Mouse (Mus musculus): Measurements from ENCODE around the gene Syce2. TPM values are rescaled to one million over a fixed set of nuclear protein-coding genes. Genes with fewer than 3 reads are reported as not detected.

The Syce2 gene
- total and polyA plus RNA-seq, 3 experiments = 261 to 370 (median 319) TPM

DNA sequence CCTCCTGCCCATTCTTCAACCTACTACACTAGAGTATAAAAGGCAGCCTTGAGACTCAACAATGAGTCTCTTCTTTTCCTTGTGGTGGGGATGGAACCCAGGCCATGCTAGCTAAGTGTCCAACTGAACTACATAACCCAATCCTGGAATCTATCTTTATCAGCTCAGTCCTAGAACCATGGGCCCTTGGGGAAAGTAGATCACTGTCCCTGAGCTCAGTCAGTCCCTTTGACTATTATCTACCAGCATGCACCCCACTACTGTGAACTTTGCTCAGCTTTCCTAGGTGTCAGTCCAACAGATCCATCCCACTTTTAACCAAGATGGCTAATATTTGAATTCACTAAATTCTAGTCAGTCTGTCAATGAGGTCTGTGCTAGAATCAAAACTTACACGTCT, 30.4 kb upstream of the Syce2 start:
- Histone ChIP-seq H3K27me3 (ENCODE audit: insufficient read depth, low read length) (no peaks in the 10 kb centered on the region), H3K4me1 (ENCODE audit: insufficient read depth, low read depth, low read length) (peaks cover 72% of the 10 kb centered on the region), H3K4me3 (ENCODE audit: low read depth, low read length) (no peak overlapping the region), H3K9me3 (replicated peaks) (no peaks in the 10 kb centered on the region), H3K36me3 (replicated peaks) (peaks cover 86% of the 10 kb centered on the region)
- no peak for ATAC-seq (ENCODE audit: extremely low read depth, insufficient number of reproducible peaks, low FRiP score, poor library complexity, severe bottlenecking)
- no peak for TF ChIP-seq TAL1 (conservative IDR thresholded peaks at IDR 0.05; ENCODE audit: low read depth, low read length)
- no peak for TF ChIP-seq CTCF (IDR thresholded peaks at IDR 0.05; ENCODE audit: low read depth, low read length)
- TF ChIP-seq POLR2AphosphoS5 (IDR thresholded peaks at IDR 0.05; ENCODE audit: insufficient replicate concordance, low read depth, low read length) = no peak
- TF ChIP-seq GATA2 (IDR thresholded peaks at IDR 0.05; ENCODE audit: borderline replicate concordance, low read depth, low read length) = no peak
- no peak for TF ChIP-seq GATA1 (IDR thresholded peaks at IDR 0.05; ENCODE audit: borderline replicate concordance, low read length)
- DNase-seq (ENCODE audit: low spot score) = no peak

DNA sequence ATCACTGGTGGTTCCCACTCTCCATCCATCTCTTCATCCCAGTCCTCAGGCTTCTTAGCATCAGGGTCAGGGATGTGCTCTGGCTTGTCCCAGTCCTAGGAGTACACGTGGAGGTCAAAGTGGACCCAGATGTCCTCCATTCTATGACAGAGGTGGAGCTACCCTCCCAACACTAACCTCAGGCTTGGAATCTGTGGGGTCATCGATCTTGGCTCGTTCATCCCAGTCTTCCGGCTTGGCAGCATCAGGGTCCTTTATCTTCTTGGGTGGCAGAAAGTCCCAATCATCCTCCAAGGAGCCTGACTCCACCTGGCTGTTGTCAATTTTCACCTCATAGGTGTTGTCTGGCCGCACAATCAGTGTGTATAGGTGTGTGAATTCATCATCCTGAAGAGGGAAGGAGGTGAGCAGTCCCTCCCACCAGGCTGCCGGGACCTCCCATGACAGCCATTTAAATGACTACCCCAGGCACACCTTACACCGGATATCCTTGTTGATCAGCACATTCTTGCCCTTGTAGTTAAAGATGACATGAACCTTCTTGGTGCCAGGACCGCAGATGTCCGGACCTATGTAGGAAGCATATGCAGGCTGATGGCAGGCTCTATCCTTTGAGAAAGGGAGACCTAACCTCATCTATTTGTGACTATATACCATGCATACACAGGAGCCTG, 27.4 kb upstream of the Syce2 start:
- no peak for DNase-seq (ENCODE audit: low spot score)
- TF ChIP-seq GATA2 (IDR thresholded peaks at IDR 0.05; ENCODE audit: borderline replicate concordance, low read depth, low read length) = no peak
- peak; percentile 85; the same call in 1 of the 2 replicates for TF ChIP-seq POLR2AphosphoS5 (IDR thresholded peaks at IDR 0.05; ENCODE audit: insufficient replicate concordance, low read depth, low read length)
- no peak for TF ChIP-seq CTCF (IDR thresholded peaks at IDR 0.05; ENCODE audit: low read depth, low read length)
- Histone ChIP-seq H3K4me3 (ENCODE audit: low read depth, low read length) (peak overlapping the region; percentile 91), H3K9me3 (replicated peaks) (no peaks in the 10 kb centered on the region), H3K4me1 (ENCODE audit: insufficient read depth, low read depth, low read length) (peaks cover 59% of the 10 kb centered on the region), H3K36me3 (replicated peaks) (peaks cover 55% of the 10 kb centered on the region), H3K27me3 (ENCODE audit: insufficient read depth, low read length) (no peaks in the 10 kb centered on the region)
- no peak for ATAC-seq (ENCODE audit: extremely low read depth, insufficient number of reproducible peaks, low FRiP score, poor library complexity, severe bottlenecking)

DNA sequence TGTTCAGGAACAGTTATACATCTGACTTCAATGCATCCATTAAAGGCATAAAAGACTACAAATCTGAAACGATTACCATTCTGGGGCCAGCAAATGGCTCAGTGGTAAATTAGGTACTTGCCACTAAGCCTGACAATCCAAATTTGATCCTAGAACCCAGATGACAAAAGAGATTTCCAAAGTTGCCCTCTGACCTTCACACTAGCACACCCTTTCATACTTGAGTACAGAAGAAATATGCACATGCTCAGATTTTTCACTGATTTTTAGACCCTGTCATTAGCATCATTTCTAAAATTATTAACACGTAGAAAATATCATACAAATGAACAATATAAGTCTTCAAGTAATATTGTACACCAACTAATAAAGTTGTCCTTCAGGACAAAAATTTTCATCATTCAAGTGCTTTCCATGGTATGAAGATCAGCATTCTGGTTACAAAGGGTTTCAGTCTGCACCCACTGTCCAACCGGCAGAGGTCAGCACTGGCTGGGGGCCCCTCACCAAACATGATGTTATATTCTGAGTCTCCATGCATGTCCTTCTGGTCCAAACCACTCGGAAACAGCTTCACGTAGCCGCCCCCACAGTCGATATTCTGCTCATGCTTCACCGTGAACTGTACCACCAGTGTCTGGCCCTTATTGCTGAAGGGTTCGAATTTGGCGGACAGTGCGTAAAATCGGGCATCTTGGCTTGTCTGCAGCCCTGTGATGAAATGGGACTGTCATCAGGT, 26.4 kb upstream of the Syce2 start:
- peaks cover 56% of the 10 kb centered on the region for H3K4me1 ChIP-seq (ENCODE audit: insufficient read depth, low read depth, low read length)
- H3K9me3 ChIP-seq (replicated peaks) = no peaks in the 10 kb centered on the region
- ATAC-seq (ENCODE audit: extremely low read depth, insufficient number of reproducible peaks, low FRiP score, poor library complexity, severe bottlenecking) (no peak), DNase-seq (ENCODE audit: low spot score) (no peak)
- peak overlapping the region; percentile 91 for H3K4me3 ChIP-seq (ENCODE audit: low read depth, low read length)
- H3K27me3 ChIP-seq (ENCODE audit: insufficient read depth, low read length) = no peaks in the 10 kb centered on the region
- H3K36me3 ChIP-seq (replicated peaks) = peaks cover 54% of the 10 kb centered on the region
- TF ChIP-seq POLR2AphosphoS5 (IDR thresholded peaks at IDR 0.05; ENCODE audit: insufficient replicate concordance, low read depth, low read length) = 0 out of 2 replicates have a peak, but pooled peaks have one; percentile 41
- no peak for TF ChIP-seq CTCF (IDR thresholded peaks at IDR 0.05; ENCODE audit: low read depth, low read length)

DNA sequence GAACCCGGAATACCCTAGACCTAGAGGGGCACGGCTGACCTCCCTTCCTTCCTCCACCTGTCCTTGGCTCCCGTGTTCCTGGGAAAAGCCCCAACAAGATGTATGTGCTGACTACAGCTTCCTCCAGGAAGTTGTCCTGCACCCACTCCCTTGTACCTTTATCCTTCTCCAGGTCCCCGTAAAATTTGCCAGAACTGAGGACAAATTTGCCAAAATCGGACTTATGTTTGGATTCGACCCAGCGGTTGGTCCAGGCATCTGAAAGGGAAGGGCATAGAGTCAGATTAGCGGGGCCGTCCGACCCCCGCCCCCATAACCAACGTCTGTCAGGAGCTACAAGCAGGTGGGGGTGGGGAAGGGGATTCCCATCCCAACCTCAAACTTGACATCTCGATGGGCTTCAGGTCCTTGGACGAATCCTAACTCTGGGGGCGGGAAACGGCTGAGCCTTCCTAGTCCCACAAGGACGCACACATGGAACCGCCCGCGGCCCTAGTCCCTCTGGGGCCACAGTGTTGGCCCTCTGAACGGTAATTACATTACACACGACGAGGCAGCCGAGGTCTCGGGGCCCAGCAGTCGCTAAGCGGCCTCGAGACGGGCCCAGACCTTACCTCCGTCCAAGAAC, 25.7 kb upstream of the Syce2 start:
- peaks cover 54% of the 10 kb centered on the region for H3K36me3 ChIP-seq (replicated peaks)

DNA sequence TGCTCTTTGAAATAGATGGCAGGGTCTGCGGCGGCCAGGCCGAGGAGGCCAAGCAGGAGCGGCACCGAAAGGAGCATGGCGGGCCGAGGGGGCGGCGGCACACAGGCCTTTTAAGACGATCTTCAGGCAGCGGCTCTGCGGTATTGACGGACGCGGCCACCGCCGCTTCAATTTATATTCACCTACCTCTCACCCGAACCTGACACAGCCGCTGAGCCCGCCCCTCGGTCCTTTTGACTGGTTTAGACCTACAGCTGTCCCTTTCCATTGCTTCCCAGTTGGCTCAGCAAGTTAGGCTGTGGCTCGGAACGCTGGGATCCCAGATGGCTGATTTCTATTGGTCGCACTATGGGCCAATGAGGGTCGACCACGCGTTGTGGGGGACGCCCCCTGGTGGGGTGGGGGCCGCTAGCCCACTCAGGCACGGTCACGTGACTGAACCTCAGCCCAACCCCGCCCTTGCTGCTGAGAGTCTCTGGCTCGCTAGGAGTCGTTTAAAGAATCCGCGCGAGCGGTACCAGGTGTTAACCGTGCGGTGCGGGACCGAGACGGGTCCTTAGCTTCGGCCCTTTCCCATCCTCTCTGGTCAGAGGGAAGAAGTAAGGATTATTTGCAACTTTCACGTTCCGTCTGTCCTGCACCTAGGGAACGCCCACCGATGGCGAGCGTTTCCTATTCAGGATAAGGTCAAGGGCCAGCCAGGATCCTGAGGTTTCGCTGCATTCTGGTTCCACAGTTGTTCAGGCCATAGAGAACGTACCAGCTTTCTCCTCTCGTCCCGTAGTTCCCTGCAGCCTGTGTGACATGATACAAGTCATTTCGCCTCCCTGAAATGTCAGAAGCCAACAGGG, 25.0 kb upstream of the Syce2 start, which contains the start of gene Calr:
TSS of gene Calr (minus strand) at position 213 of the 851 bp plus-strand sequence.
- Histone ChIP-seq H3K4me1 (ENCODE audit: insufficient read depth, low read depth, low read length) (peaks cover 46% of the 10 kb centered on the region), H3K9me3 (replicated peaks) (no peaks in the 10 kb centered on the region), H3K36me3 (replicated peaks) (peaks cover 50% of the 10 kb centered on the region), H3K4me3 (ENCODE audit: low read depth, low read length) (peak within 1 kb of the TSS; percentile 91), H3K27me3 (ENCODE audit: insufficient read depth, low read length) (no peaks in the 10 kb centered on the region)
- DNase-seq (ENCODE audit: low spot score) (peak; percentile 97), ATAC-seq (ENCODE audit: extremely low read depth, insufficient number of reproducible peaks, low FRiP score, poor library complexity, severe bottlenecking) (peak; percentile 89)
- TF ChIP-seq CTCF (IDR thresholded peaks at IDR 0.05; ENCODE audit: low read depth, low read length) = no peak
- no peak for TF ChIP-seq TAL1 (conservative IDR thresholded peaks at IDR 0.05; ENCODE audit: low read depth, low read length)
- TF ChIP-seq POLR2AphosphoS5 (IDR thresholded peaks at IDR 0.05; ENCODE audit: insufficient replicate concordance, low read depth, low read length) = peak; percentile 93
- no peak for TF ChIP-seq GATA1 (IDR thresholded peaks at IDR 0.05; ENCODE audit: borderline replicate concordance, low read length)
- no peak for TF ChIP-seq GATA2 (IDR thresholded peaks at IDR 0.05; ENCODE audit: borderline replicate concordance, low read depth, low read length)

More for the DNA sequence above, 25.7 kb upstream of the Syce2 start:
- Histone ChIP-seq H3K9me3 (replicated peaks) (no peaks in the 10 kb centered on the region), H3K4me3 (ENCODE audit: low read depth, low read length) (peak overlapping the region; percentile 91), H3K27me3 (ENCODE audit: insufficient read depth, low read length) (no peaks in the 10 kb centered on the region), H3K4me1 (ENCODE audit: insufficient read depth, low read depth, low read length) (peaks cover 51% of the 10 kb centered on the region)
- no peak for DNase-seq (ENCODE audit: low spot score)
- no peak; the same call in none of the 2 replicates for TF ChIP-seq POLR2AphosphoS5 (IDR thresholded peaks at IDR 0.05; ENCODE audit: insufficient replicate concordance, low read depth, low read length)
- TF ChIP-seq GATA2 (IDR thresholded peaks at IDR 0.05; ENCODE audit: borderline replicate concordance, low read depth, low read length) = no peak
- TF ChIP-seq GATA1 (IDR thresholded peaks at IDR 0.05; ENCODE audit: borderline replicate concordance, low read length) = no peak
- TF ChIP-seq CTCF (IDR thresholded peaks at IDR 0.05; ENCODE audit: low read depth, low read length) = no peak
- no peak for ATAC-seq (ENCODE audit: extremely low read depth, insufficient number of reproducible peaks, low FRiP score, poor library complexity, severe bottlenecking)
